Comparison of ENCODE assay signal across 18 mouse cellular contexts in the genomic region with DNA sequence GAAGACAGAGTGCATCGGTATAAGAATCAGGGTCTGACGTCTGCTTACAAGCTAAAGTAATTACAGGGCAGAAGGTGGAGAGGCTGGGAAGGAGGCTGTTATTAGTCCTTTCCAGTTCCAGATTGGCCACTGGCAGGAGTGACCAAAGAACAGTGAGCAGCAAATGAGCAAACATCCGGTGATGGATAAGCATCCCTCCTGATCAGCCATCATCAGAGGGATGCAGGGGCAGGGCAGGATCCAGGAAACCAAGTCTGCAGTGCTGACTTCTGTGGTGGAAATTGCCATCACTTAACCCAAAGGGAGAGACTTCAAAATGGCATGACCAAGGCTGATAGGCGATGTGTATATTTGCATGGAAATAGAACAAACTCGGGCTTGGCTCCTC.
DNase-seq lines count a peak whose midpoint lies in the region; ATAC-seq and TF ChIP-seq lines count a peak whose summit lies in the region.
"Had no signal": no experiment of that assay in that cellular context is flagged by ENCODE, and none has a peak within 500 bp of the region (broad histone marks: within the 10 kb centered on the region; RNA-seq: fewer than 3 reads in every experiment).

No protein-coding gene starts in this region.

- no peak for TF ChIP-seq CTCF in hindbrain, postnatal 0 days (IDR thresholded peaks at IDR 0.05; ENCODE audit: low read depth)
- no peak for TF ChIP-seq CTCF in kidney, adult 2 months (conservative IDR thresholded peaks at IDR 0.05; ENCODE audit: insufficient read depth, insufficient read length, low read depth, low read length)

- H3K36me3 ChIP-seq in hindbrain, postnatal 0 days (ENCODE audit: insufficient read depth, low read length), result no peaks in the 10 kb centered on the region
- no peaks in the 10 kb centered on the region for H3K36me3 ChIP-seq in hindbrain, embryonic 10.5 days
- H3K36me3 ChIP-seq in forebrain, embryonic 16.5 days (ENCODE audit: control insufficient read depth, insufficient read depth), result no peaks in the 10 kb centered on the region
- no peaks in the 10 kb centered on the region for H3K36me3 ChIP-seq in midbrain, embryonic 14.5 days (ENCODE audit: control insufficient read depth, insufficient read depth, low read length)
- H3K36me3 ChIP-seq in kidney, adult 2 months (ENCODE audit: control insufficient read depth, insufficient read depth, low read length), result no peaks in the 10 kb centered on the region
- H3K36me3 ChIP-seq: intestine, embryonic 15.5 days; stomach, embryonic 15.5 days had no signal

- H3K4me2 ChIP-seq in hindbrain, postnatal 0 days (ENCODE audit: low read depth, low read length), result no peak overlapping the region
- no peak overlapping the region for H3K4me2 ChIP-seq in forebrain, embryonic 16.5 days (ENCODE audit: low read length)
- no peak overlapping the region for H3K4me2 ChIP-seq in midbrain, embryonic 14.5 days (ENCODE audit: low read length)
- H3K4me2 ChIP-seq: intestine, embryonic 15.5 days; liver, embryonic 11.5 days; lung, embryonic 14.5 days; stomach, embryonic 15.5 days had no signal

- no peak overlapping the region for H3K4me3 ChIP-seq in hindbrain, postnatal 0 days (ENCODE audit: low read length)
- no peak overlapping the region for H3K4me3 ChIP-seq in hindbrain, embryonic 10.5 days
- no peak overlapping the region for H3K4me3 ChIP-seq in forebrain, embryonic 16.5 days (replicated peaks; ENCODE audit: low read length)
- H3K4me3 ChIP-seq in midbrain, embryonic 14.5 days (replicated peaks; ENCODE audit: low read depth, low read length), result no peak overlapping the region
- H3K4me3 ChIP-seq in kidney, adult 2 months (ENCODE audit: insufficient read depth, low read depth, low read length), result no peak overlapping the region
- H3K4me3 ChIP-seq: intestine, embryonic 15.5 days; stomach, embryonic 15.5 days had no signal

- no peak overlapping the region for H3K9ac ChIP-seq in hindbrain, postnatal 0 days (replicated peaks; ENCODE audit: low read length)
- no peak overlapping the region for H3K9ac ChIP-seq in forebrain, embryonic 16.5 days (replicated peaks; ENCODE audit: low read depth, low read length)
- H3K9ac ChIP-seq in midbrain, embryonic 14.5 days (replicated peaks; ENCODE audit: low read length), result no peak overlapping the region
- H3K9ac ChIP-seq: intestine, embryonic 15.5 days; lung, embryonic 14.5 days; stomach, embryonic 15.5 days had no signal

- 0 out of 2 replicates have a peak, but pooled peaks have one; percentile 33 for ATAC-seq in hindbrain, postnatal 0 days
- ATAC-seq in forebrain, embryonic 16.5 days, result peak; percentile 14; the same call in 1 of the 2 replicates
- ATAC-seq in midbrain, embryonic 14.5 days (ENCODE audit: low FRiP score, low TSS enrichment), result no peak
- ATAC-seq: intestine, embryonic 15.5 days had no signal

- 62% methylated on average over 5 of the region's 5 CpGs for WGBS in hindbrain, postnatal 0 days
- WGBS in hindbrain, embryonic 10.5 days, result 74% methylated on average over 5 of the region's 5 CpGs
- WGBS in forebrain, embryonic 16.5 days, result 54% methylated on average over 5 of the region's 5 CpGs
- 59% methylated on average over 5 of the region's 5 CpGs for WGBS in midbrain, embryonic 14.5 days
- 78% methylated on average over 5 of the region's 5 CpGs for WGBS in kidney, adult 2 months

- H3K27me3 ChIP-seq in hindbrain, postnatal 0 days (ENCODE audit: insufficient read depth, low read length), result no peaks in the 10 kb centered on the region
- no peaks in the 10 kb centered on the region; the same call in 1 of the 2 replicates for H3K27me3 ChIP-seq in hindbrain, embryonic 10.5 days (ENCODE audit: insufficient read depth, poor library complexity, severe bottlenecking)
- H3K27me3 ChIP-seq in forebrain, embryonic 16.5 days (replicated peaks; ENCODE audit: control insufficient read depth, insufficient read depth, low read length), result no peaks in the 10 kb centered on the region
- H3K27me3 ChIP-seq in midbrain, embryonic 14.5 days (ENCODE audit: control insufficient read depth, insufficient read depth, low read length), result no peaks in the 10 kb centered on the region
- no peaks in the 10 kb centered on the region for H3K27me3 ChIP-seq in kidney, adult 2 months (replicated peaks; ENCODE audit: control insufficient read depth, insufficient read depth, low read length)
- H3K27me3 ChIP-seq: intestine, embryonic 15.5 days; stomach, embryonic 15.5 days had no signal

- no peak for DNase-seq in hindbrain, postnatal 0 days (ENCODE audit: low spot score)
- DNase-seq in hindbrain, embryonic 10.5 days (ENCODE audit: low spot score), result no peak
- peak; percentile 47 for DNase-seq in MN1 (ENCODE audit: low spot score)
- DNase-seq in midbrain, embryonic 14.5 days, result no peak
- no peak for DNase-seq in kidney, adult 2 months
- DNase-seq in cerebellum, postnatal 4 days (ENCODE audit: low spot score in 2 of 2), result no peak
- DNase-seq in kidney, adult 11 months, result no peak
- DNase-seq: adrenal gland, postnatal 25 days; cerebellum, postnatal 10 days; heart, adult 18-20 months; kidney, postnatal 10 days; layer of hippocampus, adult 9-11 months; lung, embryonic 14.5 days had no signal

- no peak overlapping the region for H3K27ac ChIP-seq in hindbrain, postnatal 0 days
- no peak overlapping the region for H3K27ac ChIP-seq in hindbrain, embryonic 10.5 days
- H3K27ac ChIP-seq in forebrain, embryonic 16.5 days (ENCODE audit: low read length), result peak overlapping the region; percentile 0; the same call in 1 of the 2 replicates
- H3K27ac ChIP-seq in midbrain, embryonic 14.5 days (replicated peaks; ENCODE audit: low read depth, low read length), result peak overlapping the region; percentile 75
- no peak overlapping the region for H3K27ac ChIP-seq in kidney, adult 2 months (ENCODE audit: insufficient read depth, low read depth, low read length)
- H3K27ac ChIP-seq: intestine, embryonic 15.5 days; macrophage; stomach, embryonic 15.5 days had no signal

- peaks cover 5% of the 10 kb centered on the region for H3K4me1 ChIP-seq in hindbrain, postnatal 0 days (ENCODE audit: insufficient read depth, low read length)
- peaks cover 5% of the 10 kb centered on the region; the same call in 1 of the 2 replicates for H3K4me1 ChIP-seq in hindbrain, embryonic 10.5 days (replicated peaks)
- H3K4me1 ChIP-seq in forebrain, embryonic 16.5 days (replicated peaks; ENCODE audit: control insufficient read depth, insufficient read depth, low read length), result peaks cover 24% of the 10 kb centered on the region
- H3K4me1 ChIP-seq in midbrain, embryonic 14.5 days (ENCODE audit: control insufficient read depth, insufficient read depth, low read length), result peaks cover 20% of the 10 kb centered on the region
- H3K4me1 ChIP-seq in kidney, adult 2 months (ENCODE audit: control insufficient read depth, insufficient read depth, low read length), result no peaks in the 10 kb centered on the region
- H3K4me1 ChIP-seq: intestine, embryonic 15.5 days; stomach, embryonic 15.5 days had no signal

- H3K9me3 ChIP-seq in hindbrain, postnatal 0 days (ENCODE audit: low read length), result no peaks in the 10 kb centered on the region
- H3K9me3 ChIP-seq in hindbrain, embryonic 10.5 days, result no peaks in the 10 kb centered on the region
- no peaks in the 10 kb centered on the region for H3K9me3 ChIP-seq in forebrain, embryonic 16.5 days (ENCODE audit: control insufficient read depth, low read length)
- H3K9me3 ChIP-seq in midbrain, embryonic 14.5 days (ENCODE audit: control insufficient read depth, low read length), result no peaks in the 10 kb centered on the region
- H3K9me3 ChIP-seq: intestine, embryonic 15.5 days; stomach, embryonic 15.5 days had no signal

- TF ChIP-seq POLR2A in kidney, adult 2 months (IDR thresholded peaks at IDR 0.05; ENCODE audit: low read depth, low read length), result no peak

Comparison
In these comparisons a context has a peak if more than half of its experiments do, and no peak if none do; other contexts are left out.
1. H3K27ac ChIP-seq: peak in forebrain, embryonic 16.5 days (single experiment) and midbrain, embryonic 14.5 days (single experiment); none in hindbrain, postnatal 0 days (single experiment), hindbrain, embryonic 10.5 days (single experiment) and kidney, adult 2 months (single experiment).